Mouse (Mus musculus) embryonic facial prominence, embryonic 14.5 days (tissue): ENCODE results near the gene Lce3c. TPM values are rescaled to one million over a fixed set of nuclear protein-coding genes. Genes with fewer than 3 reads are reported as not detected.

Source experiments
- ATAC-seq: fragments of 200-750 bp; cut with Nextera tagmentation; 2 replicates; pipeline ENCODE4 v1.8.0; 2017; ENCODE audit warnings: low read depth, moderate number of reproducible peaks, moderate TSS enrichment
- DNase-seq: peaks from one replicate; pipeline ENCODE4 v3.0.0-alpha.2; 2015; ENCODE audit warnings: low spot score
- H3K27ac ChIP-seq: fragments of 300-500 bp; sonication (generic); replicated peaks from 2 replicates; pipeline ENCODE4 v1.5.1; 2014; ENCODE audit warnings: low read depth, mild to moderate bottlenecking, low read length, moderate library complexity
- H3K27me3 ChIP-seq: fragments of 300-500 bp; sonication (generic); replicated peaks from 2 replicates; pipeline ENCODE4 v1.6.1; 2014; ENCODE audit warnings: low read length; ENCODE audit not compliant: control insufficient read depth, insufficient read depth
- H3K36me3 ChIP-seq: fragments of 300-500 bp; sonication (generic); 2 replicates; pipeline ENCODE4 v1.6.1; 2014; ENCODE audit warnings: low read length, mixed read lengths; ENCODE audit not compliant: control insufficient read depth, insufficient read depth
- H3K4me1 ChIP-seq: fragments of 300-500 bp; sonication (generic); 2 replicates; pipeline ENCODE4 v1.6.1; 2014; ENCODE audit warnings: antibody characterized with exemption, low read length; ENCODE audit not compliant: control insufficient read depth, insufficient read depth
- H3K4me2 ChIP-seq: fragments of 300-500 bp; sonication (generic); 2 replicates; pipeline ENCODE4 v1.6.1; 2014; ENCODE audit warnings: low read depth, mild to moderate bottlenecking, low read length, moderate library complexity, mixed read lengths
- H3K4me3 ChIP-seq: fragments of 300-500 bp; sonication (generic); 2 replicates; pipeline ENCODE4 v1.5.1; 2014; ENCODE audit warnings: low read depth, mild to moderate bottlenecking, low read length
- H3K9ac ChIP-seq: fragments of 300-500 bp; sonication (generic); 2 replicates; pipeline ENCODE4 v1.6.1; 2014; ENCODE audit warnings: low read depth, mild to moderate bottlenecking, low read length, moderate library complexity, mixed read lengths
- H3K9me3 ChIP-seq: fragments of 300-500 bp; sonication (generic); 2 replicates; pipeline ENCODE4 v1.6.1; 2016; ENCODE audit warnings: low read length; ENCODE audit not compliant: control insufficient read depth
- WGBS: fragments of 180-500 bp; shearing (Covaris S2); extraction: QIAGEN DNeasy Blood & Tissue Kit; methylation state at CpG from one replicate; pipeline ENCODE4 v1.1.7; 2014; 5-methylcytosine and 5-hydroxymethylcytosine counted together
- polyA plus RNA-seq: library from polyadenylated mRNA; unstranded; fragments of >200 nt; fragmentation: Nextera tagmentation; extraction: Ambion mirVana; gene quantifications from 2 replicates; pipeline ENCODE4 v1.2.1, GENCODE M21; 2014

The Lce3c gene
- polyA plus RNA-seq, 1 experiment from 2014 or later, result 3.1 TPM

- 87% methylated on average over 1 of the region's 1 CpGs for WGBS
- no peak within 1 kb of the TSS for H3K4me3 ChIP-seq
- no peaks in the 10 kb centered on the region for H3K36me3 ChIP-seq
- H3K9me3 ChIP-seq, result no peaks in the 10 kb centered on the region
- H3K27me3 ChIP-seq, result no peaks in the 10 kb centered on the region
- H3K27ac ChIP-seq, result no peak within 1 kb of the TSS
- DNase-seq (no peak), ATAC-seq (no peak)
- H3K4me1 ChIP-seq, result no peaks in the 10 kb centered on the region
- no peak within 1 kb of the TSS for H3K9ac ChIP-seq
- H3K4me2 ChIP-seq, result no peak within 1 kb of the TSS
Observed at GRCm38 (mm10) chr3:92957090-92957489, 12.8 kb downstream of the Lce3c start, which contains the start of gene Lce3d. Gene Lce3d, plus strand, starts transcription at chr3:92957390.

DNA sequence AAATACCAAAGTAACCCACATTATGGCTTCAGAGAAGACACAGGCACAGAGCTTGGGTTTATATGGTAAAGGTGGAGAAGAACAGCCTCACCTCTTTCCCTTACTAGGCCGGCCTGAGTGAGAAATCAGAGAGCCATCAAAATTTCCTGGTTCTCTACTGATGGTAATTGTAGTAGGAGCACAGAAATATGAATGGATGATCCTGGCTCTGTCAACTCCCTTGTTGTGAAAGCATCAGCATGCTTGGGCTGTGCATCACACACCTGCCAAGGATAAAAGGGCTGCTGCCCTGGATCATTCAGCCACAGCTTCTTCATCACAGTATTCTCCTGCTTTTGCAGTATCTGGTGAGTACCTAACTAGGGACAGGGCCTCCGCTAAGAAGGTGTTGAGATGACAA is 22.5 kb downstream of the Lce3c start, which contains the start of gene Lce3e:
Gene Lce3e, plus strand, starts transcription at position 301 of the 400 bp plus-strand sequence.
- Histone ChIP-seq H3K4me3 (no peak within 1 kb of the TSS), H3K27me3 (no peaks in the 10 kb centered on the region), H3K9ac (no peak within 1 kb of the TSS), H3K9me3 (no peaks in the 10 kb centered on the region), H3K4me1 (no peaks in the 10 kb centered on the region), H3K36me3 (no peaks in the 10 kb centered on the region), H3K27ac (no peak within 1 kb of the TSS), H3K4me2 (no peak within 1 kb of the TSS)
- ATAC-seq, result no peak
- 90% methylated on average over 2 of the region's 2 CpGs for WGBS
- no peak for DNase-seq

DNA sequence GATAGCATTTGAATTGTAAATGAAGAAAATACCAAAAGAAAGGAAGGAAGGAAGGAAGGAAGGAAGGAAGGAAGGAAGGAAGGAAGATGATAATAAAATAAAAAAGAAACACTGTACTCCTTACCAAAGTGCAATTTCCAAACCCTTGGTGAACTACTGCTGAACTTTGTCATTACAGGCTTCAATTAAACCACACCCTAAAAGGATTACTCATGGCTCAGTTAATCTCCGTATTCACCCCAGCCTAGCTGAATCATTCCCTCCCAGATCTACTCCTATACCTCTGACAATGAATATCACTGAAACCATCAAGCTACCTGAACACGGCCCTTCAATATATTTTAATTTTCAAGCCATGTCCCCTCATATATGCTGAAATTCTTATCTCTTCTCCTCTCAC is 34.2 kb downstream of the Lce3c start:
- no peak for ATAC-seq
- Histone ChIP-seq H3K27ac (no peak overlapping the region), H3K4me1 (no peaks in the 10 kb centered on the region), H3K4me3 (no peak overlapping the region), H3K36me3 (no peaks in the 10 kb centered on the region), H3K4me2 (no peak overlapping the region), H3K27me3 (no peaks in the 10 kb centered on the region), H3K9me3 (no peaks in the 10 kb centered on the region), H3K9ac (no peak overlapping the region)
- DNase-seq, result no peak
- 62% methylated on average over 2 of the region's 2 CpGs for WGBS

DNA sequence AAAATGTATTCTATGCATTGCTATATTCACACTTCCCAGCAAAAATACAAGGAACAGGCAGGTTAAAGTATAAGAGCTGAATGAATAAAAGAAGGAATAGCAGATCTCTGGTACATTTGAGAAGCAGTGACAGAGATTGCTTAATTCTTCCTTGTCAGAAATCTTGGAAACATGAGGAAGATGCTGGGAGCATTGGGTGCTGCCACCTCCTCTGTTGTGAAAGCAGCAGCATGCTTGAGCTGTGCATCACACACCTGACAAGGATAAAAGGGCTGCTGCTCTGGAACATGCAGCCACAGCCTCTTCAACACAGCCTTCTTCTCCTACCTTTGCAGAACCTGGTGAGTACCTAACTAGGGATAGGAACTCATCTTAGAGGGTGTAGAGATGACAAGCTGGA is 47.6 kb downstream of the Lce3c start, which contains the start of gene Lce3f:
Gene Lce3f, plus strand, starts transcription at position 301 of the 400 bp plus-strand sequence.
- H3K9ac ChIP-seq, result no peak within 1 kb of the TSS
- H3K36me3 ChIP-seq, result no peaks in the 10 kb centered on the region
- H3K27ac ChIP-seq, result no peak within 1 kb of the TSS
- ATAC-seq (no peak), DNase-seq (no peak)
- H3K27me3 ChIP-seq, result no peaks in the 10 kb centered on the region
- H3K9me3 ChIP-seq, result no peaks in the 10 kb centered on the region
- no peak within 1 kb of the TSS for H3K4me2 ChIP-seq
- H3K4me1 ChIP-seq, result no peaks in the 10 kb centered on the region
- no peak within 1 kb of the TSS for H3K4me3 ChIP-seq

Other genes starting within 250 kb of the Lce3c start
- gene Lce1e, start 235.4 kb upstream of the Lce3c start, polyA plus RNA-seq, result not detected in 2 replicates
- gene Lce1f, start 224.1 kb upstream of the Lce3c start, polyA plus RNA-seq, result 0.33 TPM in 1 of 2 replicates, not detected in the other
- not detected in 2 replicates for gene Gm38119, start 205.4 kb upstream of the Lce3c start, polyA plus RNA-seq
- gene Lce1g, start 192.1 kb upstream of the Lce3c start, polyA plus RNA-seq, result 0.25 TPM in 1 of 2 replicates, not detected in the other
- gene Lce1h, start 179.4 kb upstream of the Lce3c start, polyA plus RNA-seq, result 0.25 TPM in 1 of 2 replicates, not detected in the other
- 0.25 TPM in 1 of 2 replicates, not detected in the other for gene Lce1i, start 165.6 kb upstream of the Lce3c start, polyA plus RNA-seq
- gene Lce1j, start 154.0 kb upstream of the Lce3c start, polyA plus RNA-seq, result not detected in 2 replicates
- not detected in 2 replicates for gene Lce1k, start 136.6 kb upstream of the Lce3c start, polyA plus RNA-seq
- 0.07 and 0.47 TPM in 2 replicates for gene Kprp, start 117.2 kb upstream of the Lce3c start, polyA plus RNA-seq
- not detected in 2 replicates for gene Lce1l, start 93.2 kb upstream of the Lce3c start, polyA plus RNA-seq
- gene 2310050C09Rik, start 74.3 kb upstream of the Lce3c start, polyA plus RNA-seq, result not detected in 2 replicates
- gene Lce3a, start 18.3 kb upstream of the Lce3c start, polyA plus RNA-seq, result 3.3 and 6.1 TPM in 2 replicates
- 0.43 and 1.1 TPM in 2 replicates for gene Lce3b, start 11.5 kb upstream of the Lce3c start, polyA plus RNA-seq
- not detected in 2 replicates for gene Lce3d, start 12.9 kb downstream of the Lce3c start, polyA plus RNA-seq
- 1.3 and 1.9 TPM in 2 replicates for gene Lce3e, start 22.6 kb downstream of the Lce3c start, polyA plus RNA-seq
- gene Lce3f, start 47.7 kb downstream of the Lce3c start, polyA plus RNA-seq, result 3.2 and 11.5 TPM in 2 replicates
- gene Crct1, start 71.2 kb downstream of the Lce3c start, polyA plus RNA-seq, result 2.7 and 7.5 TPM in 2 replicates
- not detected in 2 replicates for gene Lce1m, start 74.6 kb downstream of the Lce3c start, polyA plus RNA-seq
- not detected in 2 replicates for gene Gm4858, start 124.3 kb downstream of the Lce3c start, polyA plus RNA-seq
- gene Crnn, start 200.3 kb downstream of the Lce3c start, polyA plus RNA-seq, result 2.1 TPM in 2 replicates